Mouse (Mus musculus): ENCODE measurements at regions not wholly inside any gene's neighbourhood (a gene's known extent, or its start where the extent isn't known, plus 50 kb on each side); places are given as distances from the start of the nearest gene placed in this dataset.

DNA sequence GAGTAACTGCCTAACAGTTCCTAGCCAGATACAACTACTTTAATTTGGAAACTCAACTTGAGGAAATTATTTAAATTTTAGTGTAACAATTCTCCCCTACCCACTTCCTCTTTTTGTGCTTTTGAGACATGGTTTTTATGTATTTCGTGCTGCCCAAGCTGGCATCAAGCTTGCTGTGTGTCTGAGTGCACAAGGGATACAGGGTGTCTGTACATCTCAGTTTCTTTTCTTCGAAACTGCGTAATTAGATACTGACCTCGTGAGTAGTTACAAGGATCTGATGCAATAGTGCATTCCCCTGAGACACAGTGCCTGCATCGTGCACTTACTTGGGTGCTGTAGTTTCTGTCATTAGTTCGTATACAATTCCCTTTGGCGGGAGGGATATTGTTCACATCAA lies 192.4 kb downstream of the Ube2e3 start:
- no peak overlapping the region for H3K9ac ChIP-seq (ENCODE audit: low read depth, low read length)
- H3K27ac ChIP-seq: no peak overlapping the region
- no peak for DNase-seq
- intact Hi-C loops (cut with DNase I): no loop called here
- no peaks in the 10 kb centered on the region for H3K36me3 ChIP-seq (ENCODE audit: control insufficient read depth, insufficient read depth, low read length)
- TF ChIP-seq POLR2A (IDR thresholded peaks at IDR 0.05; ENCODE audit: insufficient read depth, low read depth, low read length) (no peak), CTCF (IDR thresholded peaks at IDR 0.05) (no peak), EP300 (IDR thresholded peaks at IDR 0.05; ENCODE audit: insufficient read depth, low read depth, low read length) (no peak)
- H3K4me1 ChIP-seq (ENCODE audit: control insufficient read depth, insufficient read depth, low read length): no peaks in the 10 kb centered on the region
- H3K79me2 ChIP-seq (replicated peaks; ENCODE audit: control insufficient read depth, insufficient read depth, low read length): no peaks in the 10 kb centered on the region
- H3K27me3 ChIP-seq (ENCODE audit: control insufficient read depth, insufficient read depth, low read length): no peaks in the 10 kb centered on the region
- no peak overlapping the region for H3K4me3 ChIP-seq
- 82% methylated on average over 7 of the region's 7 CpGs for WGBS

DNA sequence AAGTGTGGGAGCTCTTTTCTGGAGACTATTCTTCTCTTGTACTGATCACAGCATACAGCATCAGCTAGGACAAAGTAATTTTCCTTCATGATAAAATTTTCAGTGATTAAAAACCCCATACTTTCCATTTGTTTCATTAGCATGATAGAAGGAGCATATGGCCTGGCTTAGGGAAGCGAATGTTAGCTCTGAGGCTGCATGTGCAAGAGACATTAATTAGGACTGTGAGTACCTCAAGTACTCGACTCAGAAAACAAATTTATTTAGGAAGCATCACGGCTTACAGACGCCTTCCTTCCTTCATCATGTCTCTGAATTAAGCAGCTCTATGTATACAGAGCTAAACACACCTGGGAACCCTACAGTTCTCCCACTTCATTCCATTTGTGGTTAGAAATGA lies 193.6 kb upstream of the Itga4 start:
- H3K36me3 ChIP-seq (ENCODE audit: control insufficient read depth, insufficient read depth, low read length): no peaks in the 10 kb centered on the region
- H3K27ac ChIP-seq: no peak overlapping the region
- no peak overlapping the region for H3K9ac ChIP-seq (ENCODE audit: low read depth, low read length)
- no peak for DNase-seq
- no peaks in the 10 kb centered on the region for H3K27me3 ChIP-seq (ENCODE audit: control insufficient read depth, insufficient read depth, low read length)
- H3K4me1 ChIP-seq (ENCODE audit: control insufficient read depth, insufficient read depth, low read length): no peaks in the 10 kb centered on the region
- H3K79me2 ChIP-seq (replicated peaks; ENCODE audit: control insufficient read depth, insufficient read depth, low read length): no peaks in the 10 kb centered on the region
- no peak for TF ChIP-seq EP300 (IDR thresholded peaks at IDR 0.05; ENCODE audit: insufficient read depth, low read depth, low read length)
- TF ChIP-seq CTCF (IDR thresholded peaks at IDR 0.05): no peak
- TF ChIP-seq POLR2A (IDR thresholded peaks at IDR 0.05; ENCODE audit: insufficient read depth, low read depth, low read length): no peak
- no peak overlapping the region for H3K4me3 ChIP-seq
- intact Hi-C loops (cut with DNase I): no loop called here
- 83% methylated on average over 4 of the region's 4 CpGs for WGBS

DNA sequence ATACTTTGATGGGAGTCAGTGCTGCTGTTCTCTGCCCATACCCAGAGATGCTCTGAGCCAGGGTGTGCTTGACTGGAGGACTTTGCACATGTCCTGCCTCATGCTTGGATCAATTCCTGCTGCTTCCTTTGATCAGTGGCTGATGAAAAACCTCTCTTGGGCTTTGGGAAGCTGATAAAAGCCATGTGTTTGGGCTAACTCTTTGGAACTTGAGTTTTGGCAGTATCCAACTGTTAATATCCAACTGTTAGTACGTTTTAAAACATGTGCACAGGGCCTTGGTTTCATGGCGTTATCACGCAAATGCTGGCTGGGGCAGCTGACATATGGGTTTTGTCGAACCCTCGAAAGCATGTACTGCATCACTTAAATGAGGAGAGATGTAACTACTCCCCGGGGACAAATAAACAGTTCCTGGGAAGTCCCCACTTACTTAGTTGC lies 193.0 kb upstream of the Itga4 start:
- TF ChIP-seq EP300 (IDR thresholded peaks at IDR 0.05; ENCODE audit: insufficient read depth, low read depth, low read length) (no peak), POLR2A (IDR thresholded peaks at IDR 0.05; ENCODE audit: insufficient read depth, low read depth, low read length) (no peak), CTCF (IDR thresholded peaks at IDR 0.05) (no peak)
- Histone ChIP-seq H3K9ac (ENCODE audit: low read depth, low read length) (no peak overlapping the region), H3K27me3 (ENCODE audit: control insufficient read depth, insufficient read depth, low read length) (no peaks in the 10 kb centered on the region), H3K79me2 (replicated peaks; ENCODE audit: control insufficient read depth, insufficient read depth, low read length) (no peaks in the 10 kb centered on the region), H3K4me3 (no peak overlapping the region), H3K4me1 (ENCODE audit: control insufficient read depth, insufficient read depth, low read length) (no peaks in the 10 kb centered on the region), H3K27ac (no peak overlapping the region), H3K36me3 (ENCODE audit: control insufficient read depth, insufficient read depth, low read length) (no peaks in the 10 kb centered on the region)
- intact Hi-C loops (cut with DNase I): no loop called here
- no peak for DNase-seq
- 71% methylated on average over 6 of the region's 6 CpGs for WGBS

DNA sequence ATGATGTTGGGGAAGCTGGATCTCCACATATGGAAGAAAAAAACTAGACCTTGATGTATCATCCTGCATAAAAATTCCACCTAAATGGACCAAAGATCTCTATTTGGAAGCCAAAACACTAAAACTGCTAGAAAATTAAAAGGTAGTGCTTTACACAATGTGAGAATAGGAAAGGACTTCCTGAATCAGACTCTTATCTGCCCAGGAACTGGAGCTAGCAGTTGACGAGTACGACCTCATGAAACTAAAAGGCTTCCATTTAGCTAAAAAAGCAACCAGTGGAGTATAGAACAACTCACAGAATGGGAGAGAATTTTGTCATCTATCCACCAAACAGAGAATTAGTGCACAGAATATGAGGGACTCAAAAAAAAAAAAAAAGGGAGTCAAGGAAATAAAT lies 191.6 kb upstream of the Itga4 start:
- intact Hi-C loops (cut with DNase I): no loop called here
- 58% methylated on average over 2 of the region's 2 CpGs for WGBS
- H3K27ac ChIP-seq: no peak overlapping the region
- no peaks in the 10 kb centered on the region for H3K4me1 ChIP-seq (ENCODE audit: control insufficient read depth, insufficient read depth, low read length)
- H3K36me3 ChIP-seq (ENCODE audit: control insufficient read depth, insufficient read depth, low read length): no peaks in the 10 kb centered on the region
- TF ChIP-seq POLR2A (IDR thresholded peaks at IDR 0.05; ENCODE audit: insufficient read depth, low read depth, low read length) (no peak), EP300 (IDR thresholded peaks at IDR 0.05; ENCODE audit: insufficient read depth, low read depth, low read length) (no peak), CTCF (IDR thresholded peaks at IDR 0.05) (no peak)
- no peak for DNase-seq
- H3K27me3 ChIP-seq (ENCODE audit: control insufficient read depth, insufficient read depth, low read length): no peaks in the 10 kb centered on the region
- H3K79me2 ChIP-seq (replicated peaks; ENCODE audit: control insufficient read depth, insufficient read depth, low read length): no peaks in the 10 kb centered on the region
- no peak overlapping the region for H3K4me3 ChIP-seq
- no peak overlapping the region for H3K9ac ChIP-seq (ENCODE audit: low read depth, low read length)

DNA sequence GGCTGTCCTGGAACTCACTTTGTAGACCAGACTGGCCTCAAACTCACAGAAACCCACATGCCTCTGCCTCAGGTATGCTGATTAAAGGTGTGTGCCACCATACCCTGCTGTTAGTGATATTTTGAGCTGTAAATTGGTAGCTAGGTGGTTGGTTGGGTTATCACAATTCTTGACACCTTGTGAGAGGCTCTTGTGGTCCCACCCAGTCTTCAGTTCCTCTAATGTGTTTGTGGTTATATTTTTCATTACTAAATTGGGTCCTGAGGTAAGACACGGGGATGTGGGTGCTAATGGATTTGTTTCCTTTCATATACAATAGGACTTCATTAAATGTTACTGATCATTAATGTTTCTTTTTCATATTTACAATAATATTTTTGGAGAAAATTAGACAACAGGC lies 189.9 kb upstream of the Itga4 start:
- H3K9ac ChIP-seq (ENCODE audit: low read depth, low read length): no peak overlapping the region
- H3K36me3 ChIP-seq (ENCODE audit: control insufficient read depth, insufficient read depth, low read length): no peaks in the 10 kb centered on the region
- no peak overlapping the region for H3K4me3 ChIP-seq
- no peak overlapping the region for H3K27ac ChIP-seq
- H3K27me3 ChIP-seq (ENCODE audit: control insufficient read depth, insufficient read depth, low read length): no peaks in the 10 kb centered on the region
- intact Hi-C loops (cut with DNase I): no loop called here
- DNase-seq: no peak
- TF ChIP-seq POLR2A (IDR thresholded peaks at IDR 0.05; ENCODE audit: insufficient read depth, low read depth, low read length) (no peak), CTCF (IDR thresholded peaks at IDR 0.05) (no peak), EP300 (IDR thresholded peaks at IDR 0.05; ENCODE audit: insufficient read depth, low read depth, low read length) (no peak)
- H3K79me2 ChIP-seq (replicated peaks; ENCODE audit: control insufficient read depth, insufficient read depth, low read length): no peaks in the 10 kb centered on the region
- 86% methylated on average over 1 of the region's 1 CpGs for WGBS
- H3K4me1 ChIP-seq (ENCODE audit: control insufficient read depth, insufficient read depth, low read length): no peaks in the 10 kb centered on the region

DNA sequence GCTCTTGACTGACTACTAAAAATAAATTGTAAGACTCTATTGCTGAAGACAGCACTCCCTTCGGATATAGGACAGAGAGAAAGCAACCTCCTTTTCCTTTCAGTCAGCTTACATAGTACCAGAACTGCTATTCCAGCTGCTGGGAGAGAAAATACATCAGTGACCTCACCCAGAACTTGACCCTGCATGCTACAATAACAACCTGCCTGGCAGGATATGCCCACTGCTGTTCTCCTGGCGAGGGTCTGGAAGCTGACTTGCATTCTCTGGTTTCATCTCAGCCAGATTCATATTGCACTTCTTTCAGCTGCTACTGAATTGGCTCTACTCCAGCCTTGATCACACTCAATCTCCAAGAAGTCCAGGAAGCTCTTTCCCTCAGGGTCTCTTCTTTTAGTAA lies 179.1 kb upstream of the Itga4 start:
- DNase-seq: no peak
- Histone ChIP-seq H3K27me3 (ENCODE audit: control insufficient read depth, insufficient read depth, low read length) (no peaks in the 10 kb centered on the region), H3K27ac (no peak overlapping the region), H3K4me1 (ENCODE audit: control insufficient read depth, insufficient read depth, low read length) (no peaks in the 10 kb centered on the region; the same call in 1 of the 2 replicates), H3K36me3 (ENCODE audit: control insufficient read depth, insufficient read depth, low read length) (no peaks in the 10 kb centered on the region), H3K9ac (ENCODE audit: low read depth, low read length) (no peak overlapping the region), H3K4me3 (no peak overlapping the region), H3K79me2 (replicated peaks; ENCODE audit: control insufficient read depth, insufficient read depth, low read length) (no peaks in the 10 kb centered on the region)
- intact Hi-C loops (cut with DNase I): no loop called here
- 22% methylated on average over 2 of the region's 2 CpGs for WGBS
- TF ChIP-seq CTCF (IDR thresholded peaks at IDR 0.05) (no peak), EP300 (IDR thresholded peaks at IDR 0.05; ENCODE audit: insufficient read depth, low read depth, low read length) (no peak), POLR2A (IDR thresholded peaks at IDR 0.05; ENCODE audit: insufficient read depth, low read depth, low read length) (no peak)

Measured in heart, adult 2 months (tissue).